Mouse (Mus musculus) limb, embryonic 13.5 days (tissue): ENCODE data around the gene Ergic2. TPM values are rescaled to one million over a fixed set of nuclear protein-coding genes. Genes with fewer than 3 reads are reported as not detected.

Experiments
- ATAC-seq: fragments of 200-750 bp; cut with Nextera tagmentation; 2 replicates; pipeline ENCODE4 v1.8.0; 2017; ENCODE audit warnings: low read depth, moderate number of reproducible peaks, moderate TSS enrichment; ENCODE audit not compliant: low FRiP score
- H3K27ac ChIP-seq: fragments of 300-500 bp; sonication (generic); 2 replicates; pipeline ENCODE4 v1.5.1; 2015; ENCODE audit warnings: inconsistent platforms, mild to moderate bottlenecking, moderate library complexity
- H3K27me3 ChIP-seq: fragments of 300-500 bp; sonication (generic); 2 replicates; pipeline ENCODE4 v1.6.1; 2015; ENCODE audit warnings: mild to moderate bottlenecking, inconsistent platforms
- H3K36me3 ChIP-seq: fragments of 300-500 bp; sonication (generic); 2 replicates; pipeline ENCODE4 v1.6.1; 2015; ENCODE audit warnings: inconsistent platforms, mild to moderate bottlenecking, moderate library complexity
- H3K4me1 ChIP-seq: fragments of 300-500 bp; sonication (generic); 2 replicates; pipeline ENCODE4 v1.6.1; 2015; ENCODE audit warnings: inconsistent platforms
- H3K4me2 ChIP-seq: fragments of 300-500 bp; sonication (generic); replicated peaks from 2 replicates; pipeline ENCODE4 v1.6.1; 2015; ENCODE audit warnings: inconsistent platforms, mild to moderate bottlenecking, moderate library complexity
- H3K4me3 ChIP-seq: fragments of 300-500 bp; sonication (generic); 2 replicates; pipeline ENCODE4 v1.5.1; 2015; ENCODE audit warnings: moderate library complexity, mild to moderate bottlenecking, inconsistent platforms
- H3K9ac ChIP-seq: fragments of 300-500 bp; sonication (generic); 2 replicates; pipeline ENCODE4 v1.6.1; 2015; ENCODE audit warnings: mild to moderate bottlenecking, inconsistent platforms
- H3K9me3 ChIP-seq: fragments of 300-500 bp; sonication (generic); 2 replicates; pipeline ENCODE4 v1.6.1; 2016; ENCODE audit warnings: inconsistent platforms
- WGBS: fragments of 180-500 bp; shearing (Covaris S2); methylation state at CpG from one replicate; pipeline ENCODE4 v1.1.7; 2015; 5-methylcytosine and 5-hydroxymethylcytosine counted together
- polyA plus RNA-seq: library from polyadenylated mRNA; unstranded; fragments of >200 nt; fragmentation: Nextera tagmentation; extraction: Ambion mirVana; gene quantifications from 2 replicates; pipeline ENCODE4 v1.2.1, GENCODE M21; 2015

The Ergic2 gene
- polyA plus RNA-seq = 224 and 229 TPM in 2 replicates

GRCm38 (mm10) chr6:148211897-148212680 lies at the start of gene Ergic2:
Gene Ergic2, minus strand, starts transcription at chr6:148212374.
- Histone ChIP-seq H3K27me3 (no peaks in the 10 kb centered on the region), H3K4me3 (peak within 1 kb of the TSS; percentile 77), H3K9me3 (no peaks in the 10 kb centered on the region), H3K4me2 (peak within 1 kb of the TSS; percentile 72), H3K27ac (peak within 1 kb of the TSS; percentile 83), H3K4me1 (peaks cover 16% of the 10 kb centered on the region), H3K9ac (peak within 1 kb of the TSS; percentile 99), H3K36me3 (no peaks in the 10 kb centered on the region)
- peak; percentile 99 for ATAC-seq
- WGBS = under 1% methylated on average over 61 of the region's 61 CpGs

DNA sequence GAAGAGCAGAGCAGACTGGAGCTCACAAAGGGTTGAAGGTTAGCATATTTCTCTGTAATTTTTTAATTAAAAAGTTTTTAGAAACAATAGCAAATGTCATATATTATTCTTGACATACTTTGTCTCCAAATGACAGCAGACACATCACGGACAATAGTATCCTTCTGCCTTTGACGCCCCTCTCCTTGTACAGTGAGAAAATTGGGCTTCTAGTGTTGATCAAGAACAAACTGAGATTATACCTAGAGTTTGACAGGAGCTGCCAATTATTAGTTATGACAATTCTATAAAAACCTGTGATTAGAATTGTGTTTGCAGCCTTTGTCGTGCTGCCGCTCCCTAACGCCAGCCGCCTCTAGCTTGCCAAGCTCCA lies 48.5 kb upstream of the Ergic2 start:
- Histone ChIP-seq H3K9me3 (no peaks in the 10 kb centered on the region), H3K9ac (no peak overlapping the region), H3K4me2 (no peak overlapping the region), H3K4me1 (peaks cover 19% of the 10 kb centered on the region), H3K27ac (no peak overlapping the region), H3K36me3 (no peaks in the 10 kb centered on the region), H3K27me3 (no peaks in the 10 kb centered on the region), H3K4me3 (no peak overlapping the region)
- WGBS = 94% methylated on average over 6 of the region's 6 CpGs
- ATAC-seq = peak; percentile 13; the same call in 1 of the 2 replicates

- H3K4me2 ChIP-seq = no peak overlapping the region
- no peak overlapping the region for H3K27ac ChIP-seq
- peaks cover 19% of the 10 kb centered on the region for H3K4me1 ChIP-seq
- H3K27me3 ChIP-seq = no peaks in the 10 kb centered on the region
- no peak overlapping the region for H3K9ac ChIP-seq
- no peaks in the 10 kb centered on the region for H3K36me3 ChIP-seq
- peak; percentile 88 for ATAC-seq
- no peaks in the 10 kb centered on the region for H3K9me3 ChIP-seq
- 40% methylated on average over 4 of the region's 4 CpGs for WGBS
- no peak overlapping the region for H3K4me3 ChIP-seq
These were observed 48.0 kb upstream of the Ergic2 start for GRCm38 (mm10) chr6:148259979-148260728.

DNA sequence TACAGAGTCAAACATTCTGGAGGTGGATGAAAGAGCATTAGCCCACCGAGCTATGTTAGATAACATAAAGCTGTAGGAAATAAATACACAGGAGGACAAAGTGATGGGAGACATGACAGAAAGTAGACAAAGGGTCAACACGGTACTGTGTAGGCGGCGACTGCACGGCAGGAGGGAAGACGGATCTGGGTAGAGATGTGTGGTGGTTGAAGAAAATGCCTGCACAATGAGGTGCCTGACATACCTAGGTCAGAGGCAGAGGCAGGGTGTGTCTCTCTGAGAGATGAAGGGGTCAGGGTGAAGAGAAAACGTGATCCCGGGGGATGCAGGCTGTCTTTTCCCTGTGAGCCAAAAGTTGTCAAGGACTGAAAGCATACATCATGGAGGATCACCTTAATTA lies 46.9 kb upstream of the Ergic2 start:
- no peaks in the 10 kb centered on the region for H3K9me3 ChIP-seq
- no peak for ATAC-seq

GRCm38 (mm10) chr6:148257805-148258204 lies 45.6 kb upstream of the Ergic2 start:
- no peak overlapping the region for H3K27ac ChIP-seq
- no peaks in the 10 kb centered on the region for H3K9me3 ChIP-seq
- H3K4me2 ChIP-seq = no peak overlapping the region
- ATAC-seq = no peak
- no peak overlapping the region for H3K9ac ChIP-seq
- peaks cover 26% of the 10 kb centered on the region for H3K4me1 ChIP-seq
- WGBS = 83% methylated on average over 2 of the region's 2 CpGs
- no peaks in the 10 kb centered on the region for H3K36me3 ChIP-seq
- H3K27me3 ChIP-seq = no peaks in the 10 kb centered on the region
- no peak overlapping the region for H3K4me3 ChIP-seq

More for the DNA sequence above, 46.9 kb upstream of the Ergic2 start:
- no peak overlapping the region for H3K4me2 ChIP-seq
- no peak overlapping the region for H3K4me3 ChIP-seq
- H3K36me3 ChIP-seq = no peaks in the 10 kb centered on the region
- peaks cover 19% of the 10 kb centered on the region for H3K4me1 ChIP-seq
- H3K9ac ChIP-seq = no peak overlapping the region
- 66% methylated on average over 8 of the region's 8 CpGs for WGBS
- H3K27ac ChIP-seq = no peak overlapping the region
- no peaks in the 10 kb centered on the region for H3K27me3 ChIP-seq

- peaks cover 26% of the 10 kb centered on the region for H3K4me1 ChIP-seq
- no peak overlapping the region for H3K4me2 ChIP-seq
- no peak for ATAC-seq
- 86% methylated on average over 3 of the region's 3 CpGs for WGBS
- no peaks in the 10 kb centered on the region for H3K36me3 ChIP-seq
- no peak overlapping the region for H3K4me3 ChIP-seq
- H3K27me3 ChIP-seq = no peaks in the 10 kb centered on the region
- no peak overlapping the region for H3K27ac ChIP-seq
- no peaks in the 10 kb centered on the region for H3K9me3 ChIP-seq
- H3K9ac ChIP-seq = no peak overlapping the region
These were observed 43.9 kb upstream of the Ergic2 start for GRCm38 (mm10) chr6:148256109-148256508.

- no peak overlapping the region for H3K4me3 ChIP-seq
- ATAC-seq = no peak
- H3K36me3 ChIP-seq = no peaks in the 10 kb centered on the region
- 29% methylated on average over 1 of the region's 1 CpGs for WGBS
- H3K9me3 ChIP-seq = no peaks in the 10 kb centered on the region
- no peaks in the 10 kb centered on the region for H3K27me3 ChIP-seq
- H3K27ac ChIP-seq = no peak overlapping the region
- no peak overlapping the region for H3K4me2 ChIP-seq
- H3K4me1 ChIP-seq = peaks cover 20% of the 10 kb centered on the region
- no peak overlapping the region for H3K9ac ChIP-seq
These were observed 43.4 kb upstream of the Ergic2 start for GRCm38 (mm10) chr6:148255395-148256053.

- H3K9ac ChIP-seq = no peak overlapping the region
- peaks cover 8% of the 10 kb centered on the region; the same call in 1 of the 2 replicates for H3K4me1 ChIP-seq
- H3K36me3 ChIP-seq = no peaks in the 10 kb centered on the region
- no peak overlapping the region for H3K27ac ChIP-seq
- no peak for ATAC-seq
- H3K27me3 ChIP-seq = no peaks in the 10 kb centered on the region
- no peak overlapping the region for H3K4me3 ChIP-seq
- 81% methylated on average over 3 of the region's 3 CpGs for WGBS
- no peaks in the 10 kb centered on the region for H3K9me3 ChIP-seq
- no peak overlapping the region for H3K4me2 ChIP-seq
These were observed 37.0 kb upstream of the Ergic2 start for GRCm38 (mm10) chr6:148249221-148249620.

GRCm38 (mm10) chr6:148248625-148249024 lies 36.5 kb upstream of the Ergic2 start:
- no peaks in the 10 kb centered on the region for H3K36me3 ChIP-seq
- H3K9ac ChIP-seq = no peak overlapping the region
- WGBS = 56% methylated on average over 2 of the region's 2 CpGs
- H3K9me3 ChIP-seq = no peaks in the 10 kb centered on the region
- peaks cover 8% of the 10 kb centered on the region; the same call in 1 of the 2 replicates for H3K4me1 ChIP-seq
- no peak overlapping the region for H3K27ac ChIP-seq
- ATAC-seq = no peak
- H3K4me3 ChIP-seq = no peak overlapping the region
- H3K4me2 ChIP-seq = no peak overlapping the region
- no peaks in the 10 kb centered on the region for H3K27me3 ChIP-seq

DNA sequence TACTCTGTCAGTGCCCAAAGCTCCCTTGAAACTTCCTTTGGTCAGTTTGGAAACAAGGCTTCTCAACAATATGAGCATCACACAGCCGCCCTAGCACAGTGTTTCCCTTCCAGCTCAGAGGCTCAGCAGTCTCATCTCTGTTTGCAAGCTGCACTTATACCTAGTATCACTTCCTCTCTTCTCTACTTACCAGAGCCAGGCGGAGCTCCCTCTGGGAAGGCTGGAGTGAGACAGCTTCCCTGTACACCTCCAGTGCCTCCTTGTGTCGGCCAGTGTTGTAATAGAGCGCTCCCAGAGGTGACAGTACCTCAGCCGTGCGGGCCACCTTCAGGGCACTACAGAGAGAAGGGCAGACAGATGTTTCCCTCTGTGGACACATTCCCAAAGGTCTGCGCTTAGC lies 34.4 kb upstream of the Ergic2 start:
- no peak overlapping the region for H3K27ac ChIP-seq
- H3K9ac ChIP-seq = no peak overlapping the region
- no peak overlapping the region for H3K4me2 ChIP-seq
- H3K36me3 ChIP-seq = no peaks in the 10 kb centered on the region
- no peaks in the 10 kb centered on the region for H3K4me1 ChIP-seq
- no peaks in the 10 kb centered on the region for H3K27me3 ChIP-seq
- WGBS = 75% methylated on average over 7 of the region's 7 CpGs
- H3K9me3 ChIP-seq = no peaks in the 10 kb centered on the region
- no peak for ATAC-seq
- no peak overlapping the region for H3K4me3 ChIP-seq

DNA sequence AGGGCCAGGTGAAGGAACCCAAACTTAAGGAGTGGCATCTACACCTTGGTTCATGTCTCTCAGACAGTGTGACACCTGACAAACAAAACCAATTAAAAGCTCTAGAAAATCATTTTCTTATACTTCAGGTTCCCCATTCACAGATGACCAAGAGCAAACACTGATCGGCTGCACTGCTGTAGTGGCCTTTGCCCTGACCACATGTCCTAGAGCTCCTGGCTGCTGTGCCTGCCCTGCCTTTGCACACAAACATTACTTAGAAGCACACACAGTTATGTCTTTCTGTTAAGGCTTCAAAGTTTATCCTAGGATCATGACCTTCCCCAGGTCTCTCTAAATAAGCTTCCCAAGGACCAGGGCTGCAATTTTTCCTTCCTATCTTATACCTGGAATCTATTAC lies 32.7 kb upstream of the Ergic2 start:
- H3K4me2 ChIP-seq = no peak overlapping the region
- WGBS = 85% methylated on average over 1 of the region's 1 CpGs
- H3K36me3 ChIP-seq = no peaks in the 10 kb centered on the region
- no peak overlapping the region for H3K9ac ChIP-seq
- ATAC-seq = no peak
- no peak overlapping the region for H3K27ac ChIP-seq
- no peaks in the 10 kb centered on the region for H3K4me1 ChIP-seq
- H3K4me3 ChIP-seq = no peak overlapping the region
- H3K27me3 ChIP-seq = no peaks in the 10 kb centered on the region
- no peaks in the 10 kb centered on the region for H3K9me3 ChIP-seq

DNA sequence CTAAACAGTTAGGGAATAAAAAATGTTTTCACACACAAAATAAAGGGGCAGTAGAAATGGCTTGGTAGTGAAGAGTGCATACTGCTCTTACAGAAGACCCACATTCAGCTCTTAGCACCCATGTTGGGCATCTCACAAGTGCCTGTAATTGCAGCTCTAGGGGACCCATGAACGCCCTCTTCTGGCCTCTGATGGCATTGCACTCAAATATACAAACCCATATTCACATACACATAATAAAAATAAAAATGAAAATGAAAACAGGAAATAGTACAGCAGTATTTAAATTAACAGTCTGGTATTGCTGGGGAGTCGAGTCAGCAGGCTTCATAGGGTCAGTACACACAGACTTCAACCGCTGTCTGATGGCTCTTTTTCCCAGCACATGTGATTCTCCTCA lies 30.1 kb upstream of the Ergic2 start:
- H3K9ac ChIP-seq = no peak overlapping the region
- no peaks in the 10 kb centered on the region for H3K36me3 ChIP-seq
- H3K4me2 ChIP-seq = no peak overlapping the region
- no peaks in the 10 kb centered on the region for H3K9me3 ChIP-seq
- H3K4me3 ChIP-seq = no peak overlapping the region
- H3K4me1 ChIP-seq = no peaks in the 10 kb centered on the region
- H3K27ac ChIP-seq = no peak overlapping the region
- H3K27me3 ChIP-seq = no peaks in the 10 kb centered on the region
- ATAC-seq = no peak
- 65% methylated on average over 3 of the region's 3 CpGs for WGBS
